Mouse (Mus musculus) G1E (cell line): ENCODE measurements at regions not wholly inside any gene's neighbourhood (a gene's known extent, or its start where the extent isn't known, plus 50 kb on each side); places are given as distances from the start of the nearest gene placed in this dataset.

Experiments used
- ATAC-seq: 2 replicates; pipeline ENCODE4 v1.8.0; 2016; ENCODE audit warnings: mild to moderate bottlenecking; ENCODE audit not compliant: insufficient number of reproducible peaks, poor library complexity, low FRiP score, severe bottlenecking; ENCODE audit errors: extremely low read depth
- DNase-seq: peaks from one replicate; pipeline ENCODE4 v3.0.0; 2012; ENCODE audit warnings: low spot score
- H3K27me3 ChIP-seq: 2 replicates; pipeline ENCODE4 v1.6.1; 2012; ENCODE audit warnings: mild to moderate bottlenecking, low read length, inconsistent platforms; ENCODE audit not compliant: insufficient read depth
- H3K36me3 ChIP-seq: replicated peaks from 2 replicates; pipeline ENCODE3; 2012; ENCODE audit warnings: mild to moderate bottlenecking, inconsistent platforms
- H3K4me1 ChIP-seq: 2 replicates; pipeline ENCODE4 v1.6.1; 2012; ENCODE audit warnings: low read depth, low read length, inconsistent platforms, mixed read lengths; ENCODE audit not compliant: insufficient read depth
- H3K4me3 ChIP-seq: 2 replicates; pipeline ENCODE4 v1.5.1; 2012; ENCODE audit warnings: low read depth, mild to moderate bottlenecking, inconsistent platforms, low read length, moderate library complexity, mixed read lengths
- H3K9me3 ChIP-seq: replicated peaks from 2 replicates; pipeline ENCODE4 v1.6.1; 2012; ENCODE audit warnings: inconsistent platforms
- CTCF ChIP-seq: IDR thresholded peaks from 2 replicates; pipeline ENCODE4 v1.5.1; 2012; ENCODE audit warnings: low read depth, low read length, inconsistent platforms, mixed read lengths
- GATA1 ChIP-seq: IDR thresholded peaks from 2 replicates; pipeline ENCODE4 v1.6.1; 2012; ENCODE audit warnings: borderline replicate concordance, low read length, inconsistent platforms, mixed read lengths
- GATA2 ChIP-seq: IDR thresholded peaks from 2 replicates; pipeline ENCODE4 v1.6.1; 2012; ENCODE audit warnings: low read depth, low read length, inconsistent platforms, borderline replicate concordance
- POLR2AphosphoS5 ChIP-seq: IDR thresholded peaks from 2 replicates; pipeline ENCODE4 v1.6.1; 2012; ENCODE audit warnings: low read depth, low read length, inconsistent platforms; ENCODE audit not compliant: insufficient replicate concordance
- TAL1 ChIP-seq: conservative IDR thresholded peaks from 2 replicates; pipeline ENCODE4 v1.6.1; 2012; ENCODE audit warnings: low read depth, low read length, inconsistent platforms, mixed read lengths

DNA sequence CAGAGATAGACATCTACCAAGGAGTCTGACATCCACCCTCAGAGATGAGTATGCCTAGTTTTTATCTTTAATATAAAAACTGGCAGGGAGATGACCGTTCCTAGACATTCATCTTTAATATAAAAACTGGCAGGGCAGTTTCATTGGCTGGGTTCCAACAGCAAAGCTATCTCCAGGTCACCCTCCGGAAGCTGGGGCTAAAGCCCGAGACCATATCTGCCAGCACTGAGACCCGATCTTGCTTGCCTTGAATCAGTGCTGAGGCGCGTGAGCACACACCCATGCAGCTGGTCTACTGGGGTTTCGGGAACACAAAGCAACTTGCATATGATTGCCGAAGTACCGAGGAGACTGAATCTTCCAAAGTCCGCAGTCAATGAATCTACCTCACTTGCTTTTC is 144.5 kb upstream of the Dapk1 start:
- Histone ChIP-seq H3K9me3 (peaks cover 56% of the 10 kb centered on the region), H3K4me1 (no peaks in the 10 kb centered on the region), H3K4me3 (no peak overlapping the region), H3K36me3 (no peaks in the 10 kb centered on the region), H3K27me3 (no peaks in the 10 kb centered on the region)
- no peak for ATAC-seq
- no peak for TF ChIP-seq GATA2
- no peak for TF ChIP-seq TAL1
- no peak for TF ChIP-seq POLR2AphosphoS5
- TF ChIP-seq GATA1 = no peak
- no peak for TF ChIP-seq CTCF
- no peak for DNase-seq

DNA sequence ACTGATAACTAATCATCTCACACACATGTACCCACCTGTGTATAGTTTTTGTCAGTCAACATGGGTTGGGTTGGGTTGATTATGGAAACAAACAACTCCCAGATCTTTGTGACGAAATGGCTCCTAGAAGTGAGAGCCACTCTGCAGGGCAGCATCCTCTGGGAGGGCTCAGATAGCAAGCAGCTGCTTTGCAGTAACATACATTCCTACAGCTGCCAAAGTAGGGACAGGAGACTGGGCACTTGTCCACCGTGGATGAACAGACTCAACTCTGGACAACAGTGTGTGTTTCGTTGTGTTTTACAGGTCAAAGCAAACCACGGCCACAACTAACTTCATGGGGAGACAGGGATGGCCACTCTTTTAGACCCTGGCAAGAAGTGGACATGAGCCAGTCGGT is 142.7 kb upstream of the Dapk1 start:
- no peaks in the 10 kb centered on the region for H3K27me3 ChIP-seq
- ATAC-seq = no peak
- H3K9me3 ChIP-seq = peaks cover 56% of the 10 kb centered on the region
- no peaks in the 10 kb centered on the region for H3K4me1 ChIP-seq
- no peak overlapping the region for H3K4me3 ChIP-seq
- H3K36me3 ChIP-seq = no peaks in the 10 kb centered on the region
- TF ChIP-seq POLR2AphosphoS5 = no peak
- no peak for TF ChIP-seq CTCF
- no peak for TF ChIP-seq GATA1
- no peak for TF ChIP-seq GATA2
- no peak for TF ChIP-seq TAL1
- DNase-seq = no peak

DNA sequence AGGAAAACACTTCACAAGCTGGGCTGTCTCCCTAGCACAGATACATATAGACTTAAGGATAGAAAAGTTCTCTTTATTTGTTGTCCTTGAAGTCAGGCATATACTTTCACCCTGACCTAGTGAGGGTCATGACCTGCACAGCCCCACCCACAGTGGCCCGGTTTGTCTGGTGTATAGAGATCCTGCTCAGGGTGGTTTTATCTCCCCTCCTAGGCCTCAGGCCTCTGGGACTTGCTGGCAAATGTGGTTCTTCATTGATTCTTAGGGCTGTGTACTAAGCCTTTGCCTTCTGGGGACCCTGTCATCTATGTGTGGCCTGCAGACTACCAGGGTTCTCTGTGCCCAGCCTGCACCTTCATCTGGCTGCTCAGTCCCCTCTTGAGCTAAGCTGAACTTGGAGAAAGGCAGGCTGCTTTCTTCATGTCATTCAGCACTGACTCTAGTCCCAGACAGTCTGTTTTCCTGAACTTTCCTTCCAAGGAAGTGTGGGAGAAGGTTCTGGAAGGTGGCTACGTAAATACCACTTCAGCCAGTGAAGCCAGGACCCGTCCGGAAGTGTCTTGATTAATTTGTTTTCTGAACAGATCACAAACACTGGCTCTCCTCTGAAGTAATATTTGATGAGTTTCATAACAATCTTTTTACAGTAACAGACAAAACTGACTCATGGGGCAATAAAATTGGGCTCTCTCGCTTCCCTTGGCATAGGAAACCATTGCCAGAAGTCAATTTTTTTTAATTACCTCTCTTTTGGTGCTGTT is 135.0 kb upstream of the Dapk1 start:
- Histone ChIP-seq H3K9me3 (peaks cover 63% of the 10 kb centered on the region), H3K27me3 (no peaks in the 10 kb centered on the region), H3K4me1 (no peaks in the 10 kb centered on the region), H3K36me3 (no peaks in the 10 kb centered on the region), H3K4me3 (no peak overlapping the region)
- TF ChIP-seq GATA2 (no peak), TAL1 (no peak), POLR2AphosphoS5 (no peak), CTCF (no peak), GATA1 (no peak)
- DNase-seq (no peak), ATAC-seq (no peak)

DNA sequence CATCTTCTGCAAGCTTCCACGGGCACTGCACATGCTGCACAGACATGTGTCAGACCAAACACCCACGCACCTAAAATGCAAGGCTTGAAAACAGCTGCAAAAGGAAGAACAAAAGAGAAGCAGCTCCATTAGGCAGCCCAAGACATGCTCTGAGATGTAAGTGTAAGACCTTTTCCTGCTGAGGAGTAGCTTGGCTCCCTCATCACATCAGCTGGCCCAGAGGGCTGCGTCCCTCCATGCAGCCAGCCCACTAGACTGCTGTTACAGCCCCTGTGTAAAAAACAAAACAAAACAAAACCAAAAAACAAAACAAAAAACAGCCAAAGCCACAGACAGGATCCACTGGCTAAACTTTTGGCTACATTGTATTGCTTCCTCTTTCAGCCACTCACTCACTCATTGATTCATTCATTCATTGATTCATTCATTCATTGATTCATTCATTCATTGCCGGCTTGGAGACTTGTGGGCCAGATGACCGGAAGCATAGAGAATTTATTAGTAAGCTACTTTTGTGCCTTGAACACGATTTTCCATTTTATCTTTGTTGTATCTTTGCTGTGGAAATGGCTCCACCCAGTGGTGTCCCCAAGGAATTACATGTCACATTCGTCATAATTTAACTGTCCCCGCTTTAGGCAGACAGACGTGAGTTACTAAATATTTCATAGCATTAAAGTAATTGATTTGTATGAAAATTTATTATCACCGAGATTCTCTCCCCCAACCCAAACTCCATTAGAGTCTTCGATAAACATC is 133.7 kb upstream of the Dapk1 start:
- H3K27me3 ChIP-seq = no peaks in the 10 kb centered on the region
- ATAC-seq (no peak), DNase-seq (no peak)
- H3K9me3 ChIP-seq = peaks cover 73% of the 10 kb centered on the region
- H3K36me3 ChIP-seq = no peaks in the 10 kb centered on the region
- no peaks in the 10 kb centered on the region for H3K4me1 ChIP-seq
- no peak overlapping the region for H3K4me3 ChIP-seq
- TF ChIP-seq POLR2AphosphoS5 (no peak), GATA2 (no peak), CTCF (no peak), TAL1 (no peak), GATA1 (no peak)

DNA sequence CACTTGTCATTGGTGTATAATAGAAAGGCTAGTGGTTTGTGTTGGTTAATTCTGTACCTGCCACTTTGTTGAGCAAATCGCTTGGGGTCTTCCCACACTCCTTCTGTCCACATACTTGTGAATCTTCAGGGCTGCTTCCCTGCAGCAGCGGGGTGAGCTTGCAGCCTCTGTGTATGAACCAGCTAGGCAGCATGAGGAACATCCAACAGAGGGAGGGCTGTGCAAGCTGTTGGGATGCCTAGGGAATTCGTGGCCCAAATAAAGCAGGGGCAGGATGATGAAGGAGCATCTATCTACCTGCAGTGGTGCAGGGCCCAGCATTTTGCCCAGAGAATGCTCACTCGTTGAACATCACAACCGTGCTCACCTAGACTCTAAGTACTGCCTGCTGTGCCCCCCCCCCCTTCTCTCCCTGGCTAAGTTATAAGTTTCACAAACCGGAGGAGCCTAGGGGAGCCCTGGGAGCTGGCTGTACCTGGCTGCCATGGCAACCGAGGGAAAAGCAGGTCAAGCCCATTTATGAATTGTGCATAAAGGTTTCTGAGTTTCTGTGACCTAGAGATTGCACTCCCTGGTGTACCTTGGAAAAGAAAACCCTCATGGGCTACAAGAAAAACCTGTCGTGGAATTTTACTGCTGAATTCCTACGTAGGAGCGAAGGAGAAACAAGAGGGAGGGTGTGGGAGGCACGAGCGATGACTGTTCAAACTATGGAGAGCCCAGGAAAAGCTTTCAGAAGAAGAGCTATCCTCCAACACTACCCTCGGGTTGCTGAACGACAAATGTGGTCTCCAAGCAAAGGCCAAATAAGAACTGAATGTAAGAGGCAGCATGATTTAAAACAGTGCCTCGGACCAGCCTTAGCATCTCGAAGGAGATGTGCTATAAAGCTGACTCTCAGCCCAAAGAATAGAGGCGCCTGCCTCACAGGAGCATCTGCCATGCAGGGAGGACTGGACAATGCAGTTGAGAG is 131.0 kb upstream of the Dapk1 start:
- Histone ChIP-seq H3K4me1 (no peaks in the 10 kb centered on the region), H3K9me3 (peaks cover 77% of the 10 kb centered on the region), H3K4me3 (no peak overlapping the region), H3K36me3 (no peaks in the 10 kb centered on the region), H3K27me3 (no peaks in the 10 kb centered on the region)
- TF ChIP-seq CTCF (no peak), GATA1 (no peak), GATA2 (no peak), POLR2AphosphoS5 (no peak), TAL1 (no peak)
- no peak for ATAC-seq
- no peak for DNase-seq

DNA sequence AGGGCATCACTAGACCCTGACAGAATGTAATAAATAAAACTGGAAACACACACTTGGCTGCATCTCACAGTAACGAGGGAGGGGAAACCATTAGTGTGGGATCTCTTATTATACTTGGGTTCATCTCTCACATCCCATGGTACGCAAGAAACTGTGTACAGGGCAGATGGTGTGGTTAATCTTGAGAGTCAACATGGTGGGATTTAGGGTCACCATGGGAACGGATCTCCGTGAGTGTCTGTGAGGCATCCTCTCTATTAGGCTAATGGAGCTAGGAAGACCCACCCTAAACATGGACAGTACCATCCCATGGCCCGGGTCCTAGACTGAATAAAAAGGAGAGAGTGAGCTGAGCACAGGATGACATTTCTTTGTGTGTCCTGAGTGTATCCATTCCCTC is 130.1 kb upstream of the Dapk1 start:
- ATAC-seq (no peak), DNase-seq (no peak)
- no peak overlapping the region for H3K4me3 ChIP-seq
- H3K9me3 ChIP-seq = peaks cover 77% of the 10 kb centered on the region
- H3K36me3 ChIP-seq = no peaks in the 10 kb centered on the region
- no peaks in the 10 kb centered on the region for H3K27me3 ChIP-seq
- H3K4me1 ChIP-seq = no peaks in the 10 kb centered on the region
- TF ChIP-seq GATA1 = no peak
- TF ChIP-seq TAL1 = no peak
- no peak for TF ChIP-seq CTCF
- no peak for TF ChIP-seq POLR2AphosphoS5
- TF ChIP-seq GATA2 = no peak
